Mouse (Mus musculus): Measurements from ENCODE around the gene Stk38.
"Not testable (repeated sequence)": the region's sequence is repeated elsewhere in the genome, so short reads cannot be mapped to it uniquely, and the experiment has no call there.

Stk38 gene

GRCm38 (mm10) chr17:29035506-29035905, 27.7 kb upstream of the Stk38 start:
- no peak for DNase-seq (ENCODE audit: low spot score)

DNA sequence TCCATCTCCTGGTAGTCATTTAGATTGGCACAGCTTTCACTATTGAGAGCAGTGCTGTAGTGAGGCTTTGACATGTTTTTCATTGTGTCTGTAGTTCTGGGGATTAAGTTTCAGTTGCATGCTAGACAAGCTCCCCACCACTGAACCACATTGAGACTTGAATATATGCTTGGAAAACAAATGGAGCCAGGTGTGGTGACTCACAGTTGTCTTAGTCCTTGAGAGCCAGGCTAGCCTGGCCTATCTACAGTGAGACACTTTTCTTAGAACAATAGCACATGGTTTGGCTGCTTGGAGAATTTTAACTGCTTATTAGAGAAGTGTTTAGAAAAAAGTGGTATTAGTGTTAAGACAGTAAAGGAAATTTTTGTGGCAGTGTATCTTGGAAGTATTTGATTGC, 26.5 kb upstream of the Stk38 start:
- DNase-seq (ENCODE audit: low spot score), result no peak

DNA sequence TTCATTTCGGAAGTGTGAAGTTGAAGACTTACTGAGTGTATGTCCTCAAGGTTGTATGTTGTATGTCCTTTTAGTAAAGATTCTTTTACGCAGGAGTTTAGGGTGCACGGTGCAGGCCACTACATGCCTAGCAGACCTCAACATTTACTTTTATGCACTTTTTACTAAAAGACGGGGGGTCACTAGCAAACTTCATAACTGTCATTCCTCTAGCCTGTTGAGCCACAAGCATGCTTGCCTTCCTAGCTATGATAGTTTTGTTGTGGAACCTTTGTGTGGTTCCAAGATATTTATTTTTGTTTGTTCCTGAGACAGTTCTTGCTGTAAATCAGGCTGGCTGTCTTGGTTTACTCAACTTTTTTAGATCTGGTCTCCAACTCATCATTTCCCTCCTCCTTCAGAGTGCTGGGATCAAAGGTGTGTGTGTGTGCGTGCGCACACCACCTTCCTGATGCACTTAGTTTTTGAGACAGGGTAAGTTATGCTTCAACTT, 25.8 kb upstream of the Stk38 start:
- DNase-seq (ENCODE audit: low spot score), result no peak

DNA sequence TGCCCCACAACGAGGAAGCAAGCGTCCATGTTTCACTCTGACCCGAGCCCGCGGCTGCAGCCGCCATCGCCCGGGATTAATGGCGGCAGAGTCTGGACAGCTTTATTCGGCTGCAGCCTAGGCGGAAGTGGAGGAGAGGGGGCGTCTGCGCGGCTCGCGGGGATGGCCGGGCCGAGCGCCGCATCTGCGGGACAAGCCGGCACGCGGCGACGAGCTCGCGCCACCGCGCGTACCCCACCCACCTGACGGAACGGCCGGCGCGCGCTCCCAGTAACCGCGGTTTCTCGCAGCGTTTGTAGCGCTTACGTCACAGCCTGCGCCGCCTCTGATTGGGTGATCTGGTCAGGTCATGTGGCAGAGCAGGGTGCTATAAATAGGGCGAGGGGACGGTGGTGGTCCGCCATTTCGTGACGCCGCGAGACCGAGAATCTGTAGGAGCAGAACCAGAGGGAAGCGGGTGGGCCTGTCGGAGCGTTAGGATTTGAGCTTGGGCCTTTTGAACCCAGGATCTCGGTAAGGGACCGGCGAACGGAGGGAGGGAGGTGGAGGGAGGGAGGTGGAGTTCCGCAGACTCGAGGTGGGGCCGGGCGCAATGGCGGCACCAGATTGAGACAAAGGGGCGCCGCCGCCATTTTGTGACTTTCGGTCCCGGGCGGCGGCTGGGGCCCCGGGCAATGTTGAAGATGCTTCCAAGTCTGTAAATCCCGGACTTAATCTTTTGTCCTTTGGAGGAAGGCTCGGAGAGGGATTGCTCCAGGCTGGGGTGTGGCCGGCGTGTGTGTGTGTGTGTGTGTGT, 24.7 kb upstream of the Stk38 start, which contains the start of gene Srsf3:
TSS of gene Srsf3 (plus strand) at position 355 of the 796 bp plus-strand sequence.
- peak; percentile 100 for DNase-seq (ENCODE audit: low spot score)

- peak; percentile 75 for DNase-seq (ENCODE audit: low spot score)
Measured at GRCm38 (mm10) chr17:29031771-29032273, 24.0 kb upstream of the Stk38 start.

- DNase-seq (ENCODE audit: low spot score), result not testable (repeated sequence)
Measured at GRCm38 (mm10) chr17:29031085-29031711, 23.4 kb upstream of the Stk38 start.

- no peak for DNase-seq (ENCODE audit: low spot score)
Measured at GRCm38 (mm10) chr17:29030321-29031034, 22.7 kb upstream of the Stk38 start.

DNA sequence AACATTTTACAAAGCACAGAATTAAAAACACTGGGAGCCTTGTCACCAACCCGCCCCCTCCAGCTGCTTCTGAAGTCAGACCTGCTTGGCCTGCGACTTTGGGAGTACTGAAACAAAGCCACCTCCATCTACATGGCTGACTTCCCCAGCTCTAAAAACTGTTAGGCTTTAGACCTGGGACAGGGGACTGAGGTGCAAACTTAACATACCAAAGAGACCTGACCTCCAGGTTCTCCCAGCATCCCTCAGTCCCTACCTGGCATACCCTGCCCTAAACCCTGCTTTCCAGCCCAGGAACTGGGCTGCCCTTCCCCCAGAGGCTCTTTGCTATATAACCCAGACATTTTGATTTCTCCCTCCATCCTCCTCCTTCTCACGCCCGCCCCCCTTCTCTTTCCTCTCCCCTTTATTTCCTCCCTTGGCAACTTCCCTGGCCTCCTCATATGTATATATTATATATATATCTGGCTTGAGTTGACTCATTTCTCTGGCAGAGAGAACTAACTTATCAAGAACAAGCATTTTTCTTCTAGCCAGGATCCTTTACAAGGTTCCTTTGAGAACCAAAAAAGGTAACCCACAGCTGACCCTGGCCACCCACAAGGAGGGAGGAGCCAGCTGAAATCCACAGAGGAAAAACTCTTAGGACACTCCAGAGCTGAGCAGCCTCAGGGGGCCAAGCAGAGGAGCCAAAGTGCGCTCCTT, 19.0 kb upstream of the Stk38 start:
- DNase-seq (ENCODE audit: low spot score), result no peak

DNA sequence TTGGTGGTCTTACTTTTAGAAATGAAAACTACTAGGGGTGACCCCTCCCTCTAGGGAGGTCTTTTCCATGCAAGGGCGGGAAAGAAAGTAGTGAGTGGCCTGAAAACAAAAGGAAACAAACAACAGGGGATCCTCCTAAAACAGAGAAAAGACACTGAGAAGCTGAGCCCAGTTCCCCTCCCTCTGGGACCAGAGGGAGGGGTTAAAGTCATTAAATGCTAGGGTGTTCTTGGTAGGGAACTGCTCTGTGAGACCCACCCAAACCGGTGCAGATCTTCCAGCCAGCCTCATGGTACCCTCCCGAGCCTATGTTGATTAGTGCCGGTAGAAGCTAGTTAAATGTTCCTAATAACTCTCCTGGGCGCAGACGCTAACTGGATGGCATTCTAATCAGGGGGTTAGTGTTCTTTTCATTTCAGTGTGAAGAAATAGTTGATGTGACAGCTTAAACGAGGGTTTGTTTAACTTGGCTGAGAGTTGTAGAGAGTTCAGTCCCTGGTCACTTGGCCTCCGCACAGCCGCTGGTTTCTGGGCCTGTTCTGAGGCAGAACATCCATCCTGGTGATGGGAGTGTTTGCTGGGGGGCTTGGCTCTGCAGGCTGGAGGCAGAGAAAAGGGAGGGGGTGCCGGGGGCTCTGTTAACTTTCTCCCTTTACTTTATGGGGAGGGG, 17.2 kb upstream of the Stk38 start:
- no peak for DNase-seq (ENCODE audit: low spot score)

GRCm38 (mm10) chr17:29024047-29024892, 16.5 kb upstream of the Stk38 start:
- no peak for DNase-seq (ENCODE audit: low spot score)

GRCm38 (mm10) chr17:29023346-29023745, 15.6 kb upstream of the Stk38 start:
- no peak for DNase-seq (ENCODE audit: low spot score)

DNA sequence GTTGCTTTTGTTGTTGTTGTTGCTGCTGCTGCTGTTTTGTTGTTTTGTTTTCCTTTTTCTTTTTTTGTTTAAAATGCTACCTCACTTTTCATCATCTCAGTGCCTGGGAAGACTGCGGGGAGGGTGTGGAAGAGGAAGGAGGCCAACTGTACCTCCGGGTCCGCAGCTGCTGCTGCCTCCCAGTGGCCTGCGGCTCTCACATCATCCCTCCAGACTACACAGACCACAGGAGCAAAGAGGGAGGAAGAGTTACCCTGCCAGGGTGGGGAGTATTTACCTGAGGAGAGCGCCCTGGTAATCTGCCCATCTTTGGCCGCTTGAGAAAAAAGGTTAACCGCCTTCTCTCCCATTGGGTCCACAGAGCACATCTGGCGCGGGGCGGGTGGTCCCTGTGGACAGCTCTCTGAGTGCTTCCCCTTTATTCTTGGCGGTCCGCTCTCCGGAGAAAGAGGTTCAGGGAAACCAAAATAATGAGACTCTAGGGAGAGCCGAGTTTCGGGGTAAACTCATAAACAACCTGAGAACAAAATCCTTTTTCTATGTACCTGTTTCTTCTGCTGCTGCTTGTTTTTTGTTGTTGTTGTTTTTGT, 14.5 kb upstream of the Stk38 start:
- peak; percentile 49 for DNase-seq (ENCODE audit: low spot score)

DNA sequence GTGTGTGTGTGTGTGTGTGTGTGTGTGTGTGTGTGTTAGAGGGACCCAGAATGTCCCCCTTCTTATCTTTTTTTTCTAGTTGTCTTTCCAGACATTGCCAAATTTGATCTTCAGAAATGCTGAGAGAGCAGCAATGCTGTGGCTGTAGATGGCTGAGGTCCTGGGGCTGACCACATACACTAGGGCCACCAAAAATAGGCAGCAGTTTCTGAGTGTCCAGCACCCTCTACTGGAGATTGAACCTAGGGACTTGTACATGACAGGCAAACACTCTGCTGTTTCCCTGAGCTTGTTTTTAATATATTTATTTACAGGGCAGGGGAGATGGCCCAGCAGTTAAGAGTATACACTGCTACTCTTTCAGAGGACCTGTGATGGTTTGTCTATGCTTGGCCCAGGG, 12.6 kb upstream of the Stk38 start:
- DNase-seq (ENCODE audit: low spot score), result no peak

GRCm38 (mm10) chr17:29019391-29019790, 11.6 kb upstream of the Stk38 start:
- no peak for DNase-seq (ENCODE audit: low spot score)

DNA sequence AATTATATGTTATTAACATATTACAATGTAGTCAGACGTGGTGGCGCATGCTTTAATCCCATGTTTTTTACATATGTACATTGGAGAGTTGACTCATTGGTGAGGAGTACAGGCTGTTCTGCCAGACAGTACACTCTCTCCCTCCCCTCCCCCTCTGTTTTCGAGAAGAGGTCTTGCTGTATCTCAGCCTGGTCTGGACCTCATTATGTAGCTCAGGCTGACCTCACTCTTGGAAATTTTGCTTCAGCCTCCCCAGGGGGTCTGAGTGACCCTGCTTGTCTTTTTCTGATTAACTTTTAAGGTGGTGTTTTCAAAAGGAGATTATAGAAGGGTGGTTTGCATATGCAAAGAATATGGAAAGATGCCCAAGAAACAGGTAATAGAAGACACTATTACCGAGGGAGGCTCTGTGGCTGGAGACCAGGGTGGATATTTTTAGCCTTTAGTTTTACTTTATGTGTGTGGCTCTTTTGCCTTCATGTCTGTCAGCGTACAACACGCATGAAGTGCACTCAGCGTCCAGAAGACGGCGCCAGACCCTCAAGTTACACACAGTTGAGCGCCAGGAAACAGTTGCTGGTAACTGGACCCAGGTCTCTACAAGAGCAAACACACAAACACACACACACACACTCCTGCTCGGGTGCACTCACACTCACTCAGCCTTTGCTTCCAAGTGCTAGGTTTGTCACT, 10.6 kb upstream of the Stk38 start:
- DNase-seq (ENCODE audit: low spot score), result peak; percentile 63

DNA sequence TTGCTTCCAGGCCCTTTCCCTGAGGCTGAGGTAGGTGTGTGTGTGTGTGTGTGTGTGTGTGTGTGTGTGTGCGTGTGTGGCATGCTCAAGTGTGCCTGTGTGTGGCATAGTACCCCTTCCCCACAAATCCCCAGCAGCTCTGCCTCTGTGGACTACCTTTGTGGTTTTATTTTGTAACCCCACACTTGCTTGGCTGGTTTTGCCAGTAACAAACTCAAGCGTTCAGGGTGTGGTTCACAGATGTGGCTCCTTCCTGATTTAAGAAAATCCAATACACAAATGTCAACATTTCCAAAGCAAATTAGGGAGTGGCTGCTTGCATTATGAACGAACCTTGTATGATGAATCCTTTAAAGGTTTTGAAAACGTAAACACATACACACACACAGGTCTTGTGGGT, 8.9 kb upstream of the Stk38 start:
- no peak for DNase-seq (ENCODE audit: low spot score)

- peak; percentile 72 for DNase-seq (ENCODE audit: low spot score)
Measured at GRCm38 (mm10) chr17:29015638-29016037, 7.8 kb upstream of the Stk38 start.

DNA sequence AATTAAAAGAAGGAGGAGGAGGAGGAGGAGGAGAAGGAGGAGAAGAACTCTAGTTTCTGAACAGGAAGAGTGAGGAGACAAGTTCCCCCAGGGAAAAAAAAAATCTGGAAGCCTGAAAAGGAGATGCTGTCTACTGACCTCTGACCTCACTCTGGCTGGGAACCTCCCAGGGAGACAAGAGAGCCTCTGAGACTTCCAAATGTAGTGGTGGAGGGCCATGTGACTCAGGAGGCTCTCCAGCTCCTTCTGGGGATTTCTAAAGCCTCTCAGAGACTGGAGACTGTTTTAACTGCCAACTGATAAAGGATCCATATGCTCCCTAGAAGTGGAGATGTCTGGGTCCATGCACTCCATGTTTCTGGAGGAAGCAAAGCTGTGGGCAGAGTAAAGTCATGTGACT, 6.4 kb upstream of the Stk38 start:
- DNase-seq (ENCODE audit: low spot score), result peak; percentile 66

DNA sequence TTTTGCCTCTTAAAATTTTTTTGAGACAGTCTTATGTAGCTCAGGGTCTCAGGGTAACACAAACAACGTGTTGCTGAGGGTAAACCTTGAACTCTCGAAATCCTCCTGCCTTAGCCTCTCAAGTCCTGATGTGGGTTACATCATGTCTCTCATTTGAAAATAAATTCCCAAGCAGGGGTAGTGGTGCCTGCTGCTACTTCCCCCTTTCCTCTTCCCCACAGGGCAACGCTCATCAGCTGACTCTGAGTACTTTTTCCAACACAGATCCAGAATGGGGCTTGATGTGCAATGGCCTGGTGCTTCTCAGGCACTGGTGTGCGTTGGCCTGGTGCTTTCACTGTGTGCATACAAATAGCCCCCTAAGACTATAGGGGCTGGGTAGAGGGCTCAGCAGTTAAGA, 1.4 kb upstream of the Stk38 start:
- no peak for DNase-seq (ENCODE audit: low spot score)

DNA sequence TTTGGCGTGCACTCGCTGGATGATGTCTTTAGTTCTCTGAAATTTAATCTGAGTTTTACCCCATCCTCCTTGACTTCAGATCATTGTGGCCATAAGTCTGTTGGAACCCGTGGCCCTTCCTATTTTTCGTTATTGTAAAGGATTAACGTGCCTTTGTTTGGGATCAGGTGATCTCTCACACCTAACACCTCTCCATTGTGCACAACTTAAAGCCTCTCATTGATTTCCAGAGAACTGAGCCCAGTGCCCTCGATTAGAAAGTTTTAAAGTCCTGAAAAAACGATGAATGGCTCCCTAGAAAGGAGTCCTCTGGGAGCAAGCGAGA, 493 bp upstream of the Stk38 start:
- no peak for DNase-seq (ENCODE audit: low spot score)
